7 mouse cellular contexts compared by ENCODE assay signal in genomic region chr2:104409851-104410821, GRCm38 (mm10). TPM values are rescaled to one million over a fixed set of nuclear protein-coding genes. Genes with fewer than 3 reads are reported as not detected.
DNase-seq lines count a peak whose midpoint lies in the region; ATAC-seq and TF ChIP-seq lines count a peak whose summit lies in the region.

No protein-coding gene starts in this region.

- peaks cover 54% of the 10 kb centered on the region for H3K27me3 ChIP-seq in midbrain, embryonic 12.5 days
- no peaks in the 10 kb centered on the region; the same call in 1 of the 2 replicates for H3K27me3 ChIP-seq in testis, adult 2 months (ENCODE audit: control insufficient read depth, insufficient read depth, low read length)

- no peak for TF ChIP-seq POLR2A in testis, adult 2 months (IDR thresholded peaks at IDR 0.05; ENCODE audit: control insufficient read depth, low read depth, low read length)

- under 1% methylated on average over 96 of the region's 111 CpGs for WGBS in midbrain, embryonic 12.5 days

- no peak overlapping the region for H3K27ac ChIP-seq in ES-E14 (ENCODE audit: insufficient read depth, low read depth, low read length, poor library complexity, severe bottlenecking)
- H3K27ac ChIP-seq in midbrain, embryonic 12.5 days (replicated peaks): peak overlapping the region; percentile 82
- H3K27ac ChIP-seq in testis, adult 2 months (ENCODE audit: control insufficient read depth, insufficient read depth, low read depth, low read length): no peak overlapping the region

- H3K9me3 ChIP-seq in ES-E14 (ENCODE audit: control insufficient read depth, insufficient read depth, low read depth, low read length): no peaks in the 10 kb centered on the region
- H3K9me3 ChIP-seq in midbrain, embryonic 12.5 days: no peaks in the 10 kb centered on the region

- in situ Hi-C loops in ES-E14 (cut with MboI; ENCODE audit: low sequenced_read_pairs in 2 of 2, unreplicated experiment in 2 of 2): loop anchor here in 1 of 2 experiments (10.0 kb wide), 1 partner anchor 275 kb away; no protein-coding TSS in a partner anchor

- TF ChIP-seq CTCF in testis, adult 2 months (IDR thresholded peaks at IDR 0.05; ENCODE audit: control insufficient read depth, insufficient read depth, insufficient replicate concordance, low read depth, low read length): no peak

- no peaks in the 10 kb centered on the region for H3K4me1 ChIP-seq in ES-E14 (ENCODE audit: control insufficient read depth in 2 of 2, insufficient read depth in 2 of 2, low read length in 2 of 2, poor library complexity in 1 of 2)
- H3K4me1 ChIP-seq in midbrain, embryonic 12.5 days: peaks cover 23% of the 10 kb centered on the region
- peaks cover 13% of the 10 kb centered on the region for H3K4me1 ChIP-seq in testis, adult 2 months (ENCODE audit: control insufficient read depth, insufficient read depth, low read length)

- H3K9ac ChIP-seq in ES-E14 (ENCODE audit: insufficient read depth, low read depth, low read length, poor library complexity, severe bottlenecking): peak overlapping the region; percentile 48
- peak overlapping the region; percentile 79 for H3K9ac ChIP-seq in midbrain, embryonic 12.5 days (replicated peaks)

- intact Hi-C loops in heart, postnatal 10 days (cut with DNase I): no loop called here

- peak; percentile 93 for ATAC-seq in midbrain, embryonic 12.5 days (ENCODE audit: low FRiP score, low read depth)

- H3K4me2 ChIP-seq in midbrain, embryonic 12.5 days (replicated peaks): peak overlapping the region; percentile 91

- DNase-seq in ES-E14 (ENCODE audit: low read depth, low spot score) (peak; percentile 28), WW6 (ENCODE audit: low read depth, low spot score) (peak; percentile 28)
- peak; percentile 66 for DNase-seq in embryo, embryonic 10.5 days (ENCODE audit: low spot score)
- peak; percentile 26 to 29 for DNase-seq in heart, postnatal 10 days
- peak; percentile 57 to 60 for DNase-seq in layer of hippocampus, postnatal 14 days (ENCODE audit: low spot score in 2 of 2)

- peak overlapping the region; percentile 67 to 71 for H3K4me3 ChIP-seq in ES-E14 (ENCODE audit: insufficient read depth in 1 of 2, low read depth in 1 of 2, low read length in 2 of 2, poor library complexity in 1 of 2, severe bottlenecking in 1 of 2)
- peak overlapping the region; percentile 65 for H3K4me3 ChIP-seq in midbrain, embryonic 12.5 days
- H3K4me3 ChIP-seq in testis, adult 2 months (ENCODE audit: control insufficient read depth, low read depth, low read length): peak overlapping the region; percentile 83

- H3K36me3 ChIP-seq in ES-E14 (ENCODE audit: control insufficient read depth, insufficient read depth, low read length, poor library complexity, severe bottlenecking): no peaks in the 10 kb centered on the region
- no peaks in the 10 kb centered on the region for H3K36me3 ChIP-seq in midbrain, embryonic 12.5 days
- H3K36me3 ChIP-seq in testis, adult 2 months (ENCODE audit: control insufficient read depth, insufficient read depth, low read length): no peaks in the 10 kb centered on the region

TF ChIP-seq in ES-E14, 5 proteins besides CTCF, POLR2A, EP300 and RAD21:
- TF ChIP-seq HCFC1 (IDR thresholded peaks at IDR 0.05; ENCODE audit: borderline replicate concordance, insufficient read depth, low read length) (no peak), MAFK (IDR thresholded peaks at IDR 0.05; ENCODE audit: insufficient read depth, low read depth, low read length) (no peak), ZC3H11A (IDR thresholded peaks at IDR 0.05; ENCODE audit: borderline replicate concordance, low read depth, low read length) (no peak)

RNA-seq across cellular contexts. Expression of gene D430041D05Rik, which starts 0.7 kb away (rescaled TPM):
- total RNA-seq in ES-E14 (2012; rRNA removed): 0.48 and 0.54 TPM in 2 replicates
- total RNA-seq in heart, postnatal 10 days (2021): under 1 TPM; 0.12 to 0.24 TPM
- 10 to 100 TPM; 88.8 to 99.4 TPM for total RNA-seq in layer of hippocampus, postnatal 14 days (2021)
- 3.2 TPM in 2 replicates for polyA plus RNA-seq in midbrain, embryonic 12.5 days (2016; fragmentation: Nextera tagmentation; extraction: Ambion mirVana)
- polyA plus RNA-seq in testis, adult 2 months (2012; rRNA removed): 0.20 and 0.27 TPM in 2 replicates

Comparison
In these comparisons a context has a peak if more than half of its experiments do, and no peak if none do; other contexts are left out.
1. RNA of gene D430041D05Rik, which starts 0.7 kb away (total RNA-seq): 88.8 to 99.4 TPM in layer of hippocampus, postnatal 14 days; 0.48 to 0.54 TPM in ES-E14 and 0.12 to 0.24 TPM in heart, postnatal 10 days; every median in the first group is over 10 times any median in the second.
2. Peak in every context shown above with its lines, with median percentiles within 50 percentile points of each other: DNase-seq and H3K4me3 ChIP-seq.